Mouse (Mus musculus): ENCODE measurements around the gene Lrr1. TPM values are rescaled to one million over a fixed set of nuclear protein-coding genes. Genes with fewer than 3 reads are reported as not detected.

The Lrr1 gene
- 0.73 TPM for polyA plus RNA-seq (2017; shearing (Covaris generic))

GRCm38 (mm10) chr12:69168461-69169106 lies at the start of gene Lrr1:
Gene Lrr1 (plus strand): TSS chr12:69168814.

DNA sequence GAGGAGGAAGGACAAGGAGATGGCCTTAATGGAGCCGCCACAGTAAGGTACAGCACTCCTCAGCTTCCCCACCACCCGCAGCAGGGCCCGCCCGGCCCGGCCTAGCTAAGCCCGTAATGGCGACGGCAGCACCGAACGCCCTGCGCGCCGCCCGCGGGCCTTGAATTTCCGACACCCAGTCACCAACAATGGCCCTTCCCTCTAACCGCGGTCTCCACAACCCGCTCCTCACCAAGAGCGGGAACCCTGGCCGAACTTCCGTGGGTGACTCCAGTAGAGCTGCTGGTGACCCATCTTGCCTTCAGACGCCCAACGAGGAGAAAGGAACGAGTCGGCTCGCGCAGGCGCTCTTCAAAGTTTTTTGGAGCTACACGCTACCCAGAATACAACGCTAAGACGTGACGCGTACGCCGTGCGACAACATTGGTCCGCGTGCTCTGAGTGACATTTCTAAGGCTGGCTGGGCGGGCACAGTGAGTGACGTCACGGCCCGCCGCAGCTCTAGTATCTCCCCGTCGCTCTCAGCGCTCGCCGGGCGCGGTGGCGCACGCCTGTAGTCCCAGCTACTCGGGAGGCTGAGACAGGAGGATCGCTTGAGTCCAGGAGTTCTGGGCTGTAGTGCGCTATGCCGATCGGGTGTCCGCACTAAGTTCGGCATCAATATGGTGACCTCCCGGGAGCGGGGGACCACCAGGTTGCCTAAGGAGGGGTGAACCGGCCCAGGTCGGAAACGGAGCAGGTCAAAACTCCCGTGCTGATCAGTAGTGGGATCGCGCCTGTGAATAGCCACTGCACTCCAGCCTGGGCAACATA lies 9.6 kb upstream of the Lrr1 start, which contains the start of gene Rps29:
Gene Rps29 (minus strand): TSS at position 422 of the 813 bp plus-strand sequence.

DNA sequence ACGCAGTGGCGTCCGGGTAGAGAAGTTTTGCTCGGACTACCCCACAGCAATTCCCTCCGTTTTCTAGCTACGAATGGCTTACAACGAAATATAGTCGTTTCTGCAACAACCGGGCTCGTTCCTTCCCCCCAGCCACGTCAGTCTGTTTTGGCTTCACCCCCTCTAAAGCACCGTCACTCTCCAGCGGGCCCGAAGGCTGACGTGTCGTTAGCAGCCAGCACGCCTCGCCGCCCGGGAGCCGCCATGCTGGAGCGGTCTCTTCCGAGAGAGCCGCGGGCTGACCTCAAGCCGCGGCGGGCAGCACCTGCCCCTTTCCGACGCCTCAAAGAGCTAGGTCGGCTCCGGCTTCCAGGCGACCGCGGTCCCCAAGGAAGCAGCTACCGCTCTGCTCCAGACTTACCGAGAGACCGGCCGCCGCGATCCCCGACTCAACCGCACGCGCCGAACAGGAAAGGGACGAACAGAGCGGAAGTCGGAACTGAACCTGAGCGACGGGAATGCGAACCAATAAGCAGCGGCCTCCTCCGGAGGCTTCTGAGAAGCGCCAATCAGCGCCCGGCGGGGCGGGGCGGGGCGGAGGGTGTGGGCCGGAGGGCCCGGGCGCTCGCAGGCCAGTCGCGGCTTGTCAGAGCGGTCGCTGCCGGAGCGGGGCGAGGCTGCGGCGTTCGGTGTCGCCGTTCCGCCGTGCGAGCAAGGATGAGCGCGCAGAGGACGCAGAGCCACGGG lies 15.1 kb downstream of the Lrr1 start, which contains the start of the genes Rpl36al and Mgat2:
Gene Rpl36al (minus strand): TSS at position 501 of the 726 bp plus-strand sequence.
Gene Mgat2 (plus strand): TSS at position 575 of the 726 bp plus-strand sequence.

GRCm38 (mm10) chr12:69196444-69197377 lies 28.1 kb downstream of the Lrr1 start, which contains the start of gene Gm49383:
Gene Gm49383 (minus strand): TSS chr12:69197104.

DNA sequence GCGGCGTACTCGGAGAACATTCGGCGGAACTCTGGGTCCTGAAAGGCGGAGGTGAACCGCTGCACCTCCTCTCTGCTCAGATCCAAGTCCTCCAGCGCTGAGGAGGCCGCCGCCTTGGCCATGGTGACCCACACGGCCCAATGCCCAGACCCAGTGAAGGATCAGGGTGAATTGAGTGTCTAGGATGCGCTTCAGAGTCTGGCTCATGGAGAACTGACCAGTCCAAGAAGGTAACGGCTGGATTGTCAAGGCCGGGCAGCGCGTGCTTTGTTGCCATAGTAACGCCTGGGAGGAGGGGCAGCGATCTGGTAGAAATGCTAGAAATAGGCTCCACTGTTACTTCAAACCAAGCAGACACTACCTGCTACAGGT lies 29.5 kb downstream of the Lrr1 start, which contains the start of gene Dnaaf2:
Gene Dnaaf2 (minus strand): TSS at position 266 of the 372 bp plus-strand sequence.

DNA sequence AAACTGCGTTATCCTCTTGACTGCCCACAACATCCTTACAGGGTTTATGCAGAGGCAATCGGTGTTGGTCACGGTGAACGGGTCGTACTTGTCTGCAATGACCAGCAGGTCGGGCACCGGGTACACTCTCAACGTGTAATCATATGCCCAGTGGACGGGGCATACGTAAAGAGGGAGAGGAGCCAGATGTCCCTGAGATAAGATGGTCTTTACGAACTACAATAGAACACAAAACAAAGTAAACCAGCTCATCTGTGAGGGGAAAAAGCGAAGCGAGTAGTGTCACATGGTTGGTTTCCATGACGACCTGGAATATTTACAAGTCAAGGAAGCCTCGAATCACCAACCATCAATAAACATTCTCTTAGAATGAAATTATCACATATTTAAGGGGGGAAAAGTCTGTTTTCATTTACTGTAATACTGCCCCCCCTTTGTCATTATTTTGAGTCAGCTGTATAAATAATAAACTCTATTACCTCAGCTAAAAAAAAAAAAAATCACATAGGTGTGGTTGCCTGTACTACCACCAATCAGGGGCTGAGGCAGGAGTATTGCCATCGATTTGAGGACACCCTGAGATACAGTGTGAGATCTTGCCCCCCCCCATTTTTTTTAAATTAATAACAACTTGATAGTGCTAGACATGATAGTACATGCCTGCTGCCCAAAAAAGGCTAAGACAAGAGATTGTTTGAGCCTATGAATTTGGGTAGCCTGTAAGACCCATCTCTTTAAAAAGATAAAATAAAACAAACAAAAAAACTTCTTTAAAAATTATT lies 35.6 kb downstream of the Lrr1 start, which contains the start of gene Gm49384:
Gene Gm49384 (minus strand): TSS at position 216 of the 782 bp plus-strand sequence.

DNA sequence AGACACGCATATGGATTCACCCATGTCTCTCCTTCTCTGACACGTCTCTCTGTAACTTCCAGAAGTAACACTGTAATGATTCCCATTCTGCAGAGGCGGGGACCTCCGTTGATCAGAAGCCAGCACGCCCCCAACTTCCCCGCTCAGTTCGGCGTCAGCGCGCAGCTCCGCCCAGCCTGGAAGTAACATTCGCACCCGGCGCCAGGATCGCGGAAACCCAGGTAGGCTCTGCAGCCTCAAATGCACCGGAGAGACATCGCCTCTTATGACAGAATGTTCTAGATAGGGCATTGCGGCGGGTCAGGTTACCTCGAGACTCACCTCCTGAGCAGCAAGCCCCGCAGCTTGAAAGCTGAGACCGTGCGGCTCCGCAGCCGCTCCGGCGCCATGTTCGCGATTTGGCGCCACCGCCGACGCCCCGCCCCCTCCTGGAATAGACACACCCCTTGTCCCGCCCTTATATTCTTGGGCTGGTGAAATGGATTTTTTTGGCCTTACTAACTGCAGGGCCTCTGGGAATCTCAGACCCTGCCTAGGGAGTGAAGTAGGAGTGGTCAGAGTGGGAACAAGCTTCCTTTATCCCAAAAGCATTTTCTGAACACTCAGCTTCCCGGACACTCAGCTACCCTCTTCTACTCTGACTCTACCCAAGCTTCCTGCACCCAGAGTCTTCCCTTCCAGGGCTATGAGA lies 59.3 kb downstream of the Lrr1 start, which contains the start of gene Pole2:
Gene Pole2 (minus strand): TSS at position 420 of the 691 bp plus-strand sequence.

Other genes with a start within 250 kb of the Lrr1 start
- gene Rps29, start 9.6 kb upstream of the Lrr1 start, polyA plus RNA-seq (2017; shearing (Covaris generic)) = 1,962 TPM
- 387 TPM for gene Rpl36al, start 15.3 kb downstream of the Lrr1 start, polyA plus RNA-seq (2017; shearing (Covaris generic))
- 79.7 TPM for gene Mgat2, start 15.3 kb downstream of the Lrr1 start, polyA plus RNA-seq (2017; shearing (Covaris generic))
- gene Gm49383, start 28.3 kb downstream of the Lrr1 start, polyA plus RNA-seq (2017; shearing (Covaris generic)) = 15.1 TPM
- gene Dnaaf2, start 29.6 kb downstream of the Lrr1 start, polyA plus RNA-seq (2017; shearing (Covaris generic)) = 8.3 TPM
- 17.8 TPM for gene Gm49384, start 35.5 kb downstream of the Lrr1 start, polyA plus RNA-seq (2017; shearing (Covaris generic))
- gene Pole2, start 59.4 kb downstream of the Lrr1 start, polyA plus RNA-seq (2017; shearing (Covaris generic)) = 8.8 TPM
- 40.0 TPM for gene Klhdc1, start 72.4 kb downstream of the Lrr1 start, polyA plus RNA-seq (2017; shearing (Covaris generic))
- gene Klhdc2, start 127.9 kb downstream of the Lrr1 start, polyA plus RNA-seq (2017; shearing (Covaris generic)) = 59.0 TPM
- 123 TPM for gene Nemf, start 188.4 kb downstream of the Lrr1 start, polyA plus RNA-seq (2017; shearing (Covaris generic))
- 343 TPM for gene Arf6, start 203.3 kb downstream of the Lrr1 start, polyA plus RNA-seq (2017; shearing (Covaris generic))
- 6.1 TPM for gene Gm9887, start 203.6 kb downstream of the Lrr1 start, polyA plus RNA-seq (2017; shearing (Covaris generic))

Data from CD4-positive, CD25-positive, alpha-beta regulatory T cell (primary cell).